Mouse (Mus musculus): Measurements from ENCODE around the gene Dpf1.

Dpf1 gene

GRCm38 (mm10) chr7:29340838-29341237 is 37.1 kb downstream of the Dpf1 start:
- DNase-seq (ENCODE audit: low spot score in 2 of 2) = no peak

- no peak for DNase-seq (ENCODE audit: low spot score in 2 of 2)
Observed at GRCm38 (mm10) chr7:29341722-29342121, 38.0 kb downstream of the Dpf1 start.

GRCm38 (mm10) chr7:29342489-29343092 is 38.8 kb downstream of the Dpf1 start:
- DNase-seq (ENCODE audit: low spot score in 2 of 2) = no peak

- DNase-seq (ENCODE audit: low spot score in 2 of 2) = no peak
Observed at GRCm38 (mm10) chr7:29343746-29344145, 40.0 kb downstream of the Dpf1 start.

- no peak for DNase-seq (ENCODE audit: low spot score in 2 of 2)
Observed at GRCm38 (mm10) chr7:29345534-29345933, 41.8 kb downstream of the Dpf1 start.

GRCm38 (mm10) chr7:29346212-29346611 is 42.5 kb downstream of the Dpf1 start:
- DNase-seq (ENCODE audit: low spot score in 2 of 2) = no peak

- DNase-seq (ENCODE audit: low spot score in 2 of 2) = no peak
Observed at GRCm38 (mm10) chr7:29350489-29350888, 46.7 kb downstream of the Dpf1 start.

- no peak for DNase-seq (ENCODE audit: low spot score in 2 of 2)
Observed at GRCm38 (mm10) chr7:29352246-29352645, 48.5 kb downstream of the Dpf1 start.

GRCm38 (mm10) chr7:29354161-29354560 is 50.4 kb downstream of the Dpf1 start:
- no peak for DNase-seq (ENCODE audit: low spot score in 2 of 2)

GRCm38 (mm10) chr7:29355406-29355805 is 51.7 kb downstream of the Dpf1 start:
- DNase-seq (ENCODE audit: low spot score in 2 of 2) = no peak

GRCm38 (mm10) chr7:29361497-29361896 is 57.7 kb downstream of the Dpf1 start:
- no peak for DNase-seq (ENCODE audit: low spot score in 2 of 2)

- DNase-seq (ENCODE audit: low spot score in 2 of 2) = no peak
Observed at GRCm38 (mm10) chr7:29364052-29364451, 60.3 kb downstream of the Dpf1 start.

GRCm38 (mm10) chr7:29367166-29368003 is 63.6 kb downstream of the Dpf1 start:
- DNase-seq (ENCODE audit: low spot score in 2 of 2) = no peak
